Mouse (Mus musculus) erythroblast, embryonic 14.5 days (primary cell): Measurements from ENCODE around the gene Ttc30b.

Source experiments
- GATA1 ChIP-seq: IDR thresholded peaks from 2 replicates; pipeline ENCODE4 v1.6.1; 2012; ENCODE audit warnings: low read length, inconsistent platforms, mixed read lengths
- TAL1 ChIP-seq: IDR thresholded peaks from 3 replicates; pipeline ENCODE4 v1.6.1; 2012; ENCODE audit warnings: low read length, inconsistent platforms, mixed read lengths

DNA sequence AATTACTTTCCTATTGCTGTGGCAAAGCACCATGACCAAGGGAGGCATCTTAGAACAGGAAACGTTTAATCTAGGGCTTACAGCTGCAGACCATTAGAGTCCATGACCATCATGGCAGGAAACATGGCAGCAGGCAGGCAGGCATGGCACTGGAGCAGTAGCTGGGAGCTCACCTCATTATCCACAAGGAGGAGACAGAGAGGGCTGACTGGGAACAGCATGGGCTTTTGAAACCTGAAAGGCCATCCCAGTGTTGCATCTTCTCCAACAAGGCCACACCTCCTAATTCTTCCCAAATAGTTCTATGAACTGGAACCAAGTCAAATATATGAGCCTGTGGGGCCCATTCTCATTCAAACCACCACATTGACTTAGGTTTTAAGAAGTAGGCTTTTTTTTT, 38.1 kb downstream of the Ttc30b start:
- TF ChIP-seq TAL1 (no peak), GATA1 (no peak)
